ENCODE assay signal across 25 mouse cellular contexts in genomic region chr4:131325609-131326008, GRCm38 (mm10).
DNase-seq lines count a peak whose midpoint lies in the region; ATAC-seq and TF ChIP-seq lines count a peak whose summit lies in the region.
"Had no signal": no experiment of that assay in that cellular context is flagged by ENCODE, and none has a peak within 500 bp of the region (broad histone marks: within the 10 kb centered on the region; RNA-seq: fewer than 3 reads in every experiment).

No protein-coding gene starts in this region.

- H3K27me3 ChIP-seq in forebrain, postnatal 0 days (ENCODE audit: insufficient read depth, low read length), result no peaks in the 10 kb centered on the region
- no peaks in the 10 kb centered on the region for H3K27me3 ChIP-seq in forebrain, embryonic 10.5 days (ENCODE audit: poor library complexity, severe bottlenecking)
- no peaks in the 10 kb centered on the region for H3K27me3 ChIP-seq in intestine, embryonic 15.5 days (replicated peaks)
- H3K27me3 ChIP-seq in intestine, postnatal 0 days (replicated peaks; ENCODE audit: control insufficient read depth, insufficient read depth, low read length), result no peaks in the 10 kb centered on the region
- no peaks in the 10 kb centered on the region for H3K27me3 ChIP-seq in stomach, postnatal 0 days (ENCODE audit: control insufficient read depth, insufficient read depth, low read length)
- no peaks in the 10 kb centered on the region for H3K27me3 ChIP-seq in kidney, embryonic 15.5 days
- H3K27me3 ChIP-seq: embryonic facial prominence, embryonic 13.5 days; hindbrain, embryonic 12.5 days; hindbrain, embryonic 15.5 days had no signal

- H3K9ac ChIP-seq in forebrain, postnatal 0 days, result no peak overlapping the region
- no peak overlapping the region for H3K9ac ChIP-seq in intestine, embryonic 15.5 days
- no peak overlapping the region for H3K9ac ChIP-seq in intestine, postnatal 0 days (ENCODE audit: low read depth, low read length)
- H3K9ac ChIP-seq in stomach, postnatal 0 days (ENCODE audit: low read length), result no peak overlapping the region
- H3K9ac ChIP-seq in kidney, embryonic 15.5 days, result no peak overlapping the region
- H3K9ac ChIP-seq: embryonic facial prominence, embryonic 13.5 days; heart, embryonic 13.5 days; hindbrain, embryonic 12.5 days; hindbrain, embryonic 15.5 days had no signal

- H3K4me3 ChIP-seq in forebrain, postnatal 0 days (ENCODE audit: low read depth, low read length), result no peak overlapping the region
- no peak overlapping the region for H3K4me3 ChIP-seq in forebrain, embryonic 10.5 days
- H3K4me3 ChIP-seq in intestine, embryonic 15.5 days (replicated peaks), result no peak overlapping the region
- no peak overlapping the region for H3K4me3 ChIP-seq in intestine, postnatal 0 days (ENCODE audit: low read depth, low read length)
- H3K4me3 ChIP-seq in stomach, postnatal 0 days (ENCODE audit: low read depth, low read length), result no peak overlapping the region
- no peak overlapping the region for H3K4me3 ChIP-seq in kidney, embryonic 15.5 days (replicated peaks)
- H3K4me3 ChIP-seq: embryonic facial prominence, embryonic 10.5 days; embryonic facial prominence, embryonic 13.5 days; erythroblast, embryonic 14.5 days; heart, embryonic 13.5 days; hindbrain, embryonic 12.5 days; hindbrain, embryonic 15.5 days had no signal

- H3K9me3 ChIP-seq in forebrain, postnatal 0 days (ENCODE audit: low read length), result no peaks in the 10 kb centered on the region
- H3K9me3 ChIP-seq in forebrain, embryonic 10.5 days, result no peaks in the 10 kb centered on the region
- no peaks in the 10 kb centered on the region for H3K9me3 ChIP-seq in intestine, embryonic 15.5 days
- no peaks in the 10 kb centered on the region for H3K9me3 ChIP-seq in intestine, postnatal 0 days (ENCODE audit: control insufficient read depth)
- no peaks in the 10 kb centered on the region for H3K9me3 ChIP-seq in stomach, postnatal 0 days (ENCODE audit: control insufficient read depth, low read length)
- H3K9me3 ChIP-seq in kidney, embryonic 15.5 days (replicated peaks), result no peaks in the 10 kb centered on the region
- H3K9me3 ChIP-seq: embryonic facial prominence, embryonic 10.5 days; embryonic facial prominence, embryonic 13.5 days; heart, embryonic 13.5 days; hindbrain, embryonic 12.5 days; hindbrain, embryonic 15.5 days had no signal

- WGBS in forebrain, postnatal 0 days, result 89% methylated on average over 3 of the region's 3 CpGs
- 90% methylated on average over 3 of the region's 3 CpGs for WGBS in forebrain, embryonic 10.5 days
- WGBS in intestine, embryonic 15.5 days, result 68% methylated on average over 3 of the region's 3 CpGs
- WGBS in intestine, postnatal 0 days, result 39% methylated on average over 3 of the region's 3 CpGs
- 59% methylated on average over 3 of the region's 3 CpGs for WGBS in stomach, postnatal 0 days
- WGBS in kidney, embryonic 15.5 days, result 88% methylated on average over 3 of the region's 3 CpGs

- no peak overlapping the region for H3K4me2 ChIP-seq in forebrain, postnatal 0 days (ENCODE audit: low read depth)
- no peak overlapping the region for H3K4me2 ChIP-seq in intestine, embryonic 15.5 days (replicated peaks)
- H3K4me2 ChIP-seq in intestine, postnatal 0 days (replicated peaks; ENCODE audit: low read depth), result no peak overlapping the region; the same call in 1 of the 2 replicates
- no peak overlapping the region for H3K4me2 ChIP-seq in stomach, postnatal 0 days (replicated peaks; ENCODE audit: low read depth)
- H3K4me2 ChIP-seq in kidney, embryonic 15.5 days, result no peak overlapping the region
- H3K4me2 ChIP-seq: embryonic facial prominence, embryonic 13.5 days; heart, embryonic 13.5 days; hindbrain, embryonic 12.5 days; hindbrain, embryonic 15.5 days had no signal

- no peaks in the 10 kb centered on the region for H3K4me1 ChIP-seq in forebrain, postnatal 0 days (ENCODE audit: insufficient read depth)
- peaks cover 3% of the 10 kb centered on the region; the same call in 1 of the 2 replicates for H3K4me1 ChIP-seq in forebrain, embryonic 10.5 days
- H3K4me1 ChIP-seq in intestine, embryonic 15.5 days (replicated peaks), result no peaks in the 10 kb centered on the region
- no peaks in the 10 kb centered on the region for H3K4me1 ChIP-seq in intestine, postnatal 0 days (replicated peaks; ENCODE audit: control insufficient read depth, insufficient read depth, low read length)
- H3K4me1 ChIP-seq in stomach, postnatal 0 days (replicated peaks; ENCODE audit: control insufficient read depth, insufficient read depth), result no peaks in the 10 kb centered on the region
- no peaks in the 10 kb centered on the region for H3K4me1 ChIP-seq in kidney, embryonic 15.5 days
- H3K4me1 ChIP-seq: embryonic facial prominence, embryonic 13.5 days; heart, embryonic 13.5 days; hindbrain, embryonic 15.5 days had no signal

- peak overlapping the region; percentile 57; the same call in 1 of the 2 replicates for H3K27ac ChIP-seq in forebrain, postnatal 0 days (ENCODE audit: low read depth, low read length)
- no peak overlapping the region for H3K27ac ChIP-seq in forebrain, embryonic 10.5 days
- peak overlapping the region; percentile 38; the same call in 1 of the 2 replicates for H3K27ac ChIP-seq in intestine, embryonic 15.5 days
- H3K27ac ChIP-seq in intestine, postnatal 0 days (ENCODE audit: low read depth, low read length), result no peak overlapping the region
- no peak overlapping the region for H3K27ac ChIP-seq in stomach, postnatal 0 days (replicated peaks)
- H3K27ac ChIP-seq in kidney, embryonic 15.5 days, result no peak overlapping the region
- H3K27ac ChIP-seq: embryonic facial prominence, embryonic 10.5 days; embryonic facial prominence, embryonic 13.5 days; heart, embryonic 13.5 days; hindbrain, embryonic 12.5 days; hindbrain, embryonic 15.5 days had no signal

- no peak for DNase-seq in forebrain, postnatal 0 days
- DNase-seq in forebrain, embryonic 10.5 days (ENCODE audit: extremely low spot score, low spot score), result no peak
- peak; percentile 21 for DNase-seq in stomach, postnatal 0 days (ENCODE audit: low spot score)
- DNase-seq in cerebellum, adult 9-11 months, result no peak
- no peak for DNase-seq in urinary bladder, postnatal 14 days (ENCODE audit: low spot score)
- DNase-seq: adrenal gland, adult 2 months; adrenal gland, postnatal 14 days; cerebellum, adult 11 months; cerebellum, adult 2 months; cerebellum, postnatal 10 days; cerebellum, postnatal 36 days; embryo, embryonic 11 days; gastrocnemius, postnatal 25 days; heart, adult 18-20 months; heart, postnatal 14 days had no signal

- no peak for TF ChIP-seq EP300 in stomach, postnatal 0 days (optimal IDR thresholded peaks at IDR 0.05)

- ATAC-seq in forebrain, postnatal 0 days, result no peak
- peak; percentile 89 for ATAC-seq in intestine, embryonic 15.5 days
- peak; percentile 92 for ATAC-seq in intestine, postnatal 0 days
- peak; percentile 68; the same call in 1 of the 2 replicates for ATAC-seq in stomach, postnatal 0 days (ENCODE audit: low FRiP score, low TSS enrichment)
- ATAC-seq in kidney, embryonic 15.5 days (replicated peaks; ENCODE audit: low FRiP score), result no peak
- ATAC-seq: CD4-positive, CD25-positive, alpha-beta regulatory T cell, adult 4 months had no signal

- H3K36me3 ChIP-seq in forebrain, postnatal 0 days (ENCODE audit: insufficient read depth), result no peaks in the 10 kb centered on the region
- no peaks in the 10 kb centered on the region for H3K36me3 ChIP-seq in forebrain, embryonic 10.5 days (replicated peaks)
- no peaks in the 10 kb centered on the region for H3K36me3 ChIP-seq in intestine, embryonic 15.5 days
- no peaks in the 10 kb centered on the region for H3K36me3 ChIP-seq in intestine, postnatal 0 days (ENCODE audit: control insufficient read depth, insufficient read depth)
- no peaks in the 10 kb centered on the region for H3K36me3 ChIP-seq in stomach, postnatal 0 days (ENCODE audit: control insufficient read depth, insufficient read depth, low read length)
- no peaks in the 10 kb centered on the region for H3K36me3 ChIP-seq in kidney, embryonic 15.5 days
- H3K36me3 ChIP-seq: embryonic facial prominence, embryonic 10.5 days; embryonic facial prominence, embryonic 13.5 days; heart, embryonic 13.5 days; hindbrain, embryonic 12.5 days; hindbrain, embryonic 15.5 days had no signal

- TF ChIP-seq CTCF in forebrain, postnatal 0 days (IDR thresholded peaks at IDR 0.05; ENCODE audit: low read depth), result no peak
- TF ChIP-seq CTCF in intestine, postnatal 0 days (IDR thresholded peaks at IDR 0.05; ENCODE audit: low read depth), result no peak
- TF ChIP-seq CTCF in stomach, postnatal 0 days (IDR thresholded peaks at IDR 0.05; ENCODE audit: low read depth), result no peak

Comparison
In these comparisons a context has a peak if more than half of its experiments do, and no peak if none do; other contexts are left out.
1. H3K27ac ChIP-seq: peak in forebrain, postnatal 0 days (single experiment) and intestine, embryonic 15.5 days (single experiment); none in forebrain, embryonic 10.5 days (single experiment), intestine, postnatal 0 days (single experiment), stomach, postnatal 0 days (single experiment) and kidney, embryonic 15.5 days (single experiment).
2. ATAC-seq: peak in intestine, embryonic 15.5 days (single experiment), intestine, postnatal 0 days (single experiment) and stomach, postnatal 0 days (single experiment); none in forebrain, postnatal 0 days (single experiment) and kidney, embryonic 15.5 days (single experiment).